Mouse (Mus musculus) lung, embryonic 14.5 days (tissue): Measurements from ENCODE around the gene Ralgapb. TPM values are rescaled to one million over a fixed set of nuclear protein-coding genes. Genes with fewer than 3 reads are reported as not detected.
A peak's percentile ranks its signal among the peaks of the same experiment; 100 is the strongest.

ENCODE experiments used
- ATAC-seq: fragments of 200-750 bp; cut with Nextera tagmentation; 2 replicates; pipeline ENCODE4 v1.8.0; 2017; ENCODE audit warnings: mild to moderate bottlenecking, moderate TSS enrichment, moderate library complexity; ENCODE audit not compliant: insufficient read depth
- DNase-seq: peaks from one replicate; pipeline ENCODE4 v3.0.0-alpha.2; 2015
- H3K27ac ChIP-seq: fragments of 300-500 bp; sonication (generic); 2 replicates; pipeline ENCODE4 v1.5.1; 2014; ENCODE audit warnings: low read depth, mild to moderate bottlenecking, moderate library complexity
- H3K27me3 ChIP-seq: fragments of 300-500 bp; sonication (generic); 2 replicates; pipeline ENCODE4 v1.6.1; 2014; ENCODE audit warnings: low read length, control low read depth; ENCODE audit not compliant: insufficient read depth
- H3K36me3 ChIP-seq: fragments of 300-500 bp; sonication (generic); 2 replicates; pipeline ENCODE4 v1.6.1; 2014; ENCODE audit warnings: control low read depth; ENCODE audit not compliant: insufficient read depth
- H3K4me1 ChIP-seq: fragments of 300-500 bp; sonication (generic); 2 replicates; pipeline ENCODE4 v1.6.1; 2014; ENCODE audit warnings: antibody characterized with exemption, control low read depth; ENCODE audit not compliant: insufficient read depth
- H3K4me2 ChIP-seq: fragments of 300-500 bp; sonication (generic); 2 replicates; pipeline ENCODE4 v1.6.1; 2014; ENCODE audit warnings: mild to moderate bottlenecking
- H3K4me3 ChIP-seq: fragments of 300-500 bp; sonication (generic); 2 replicates; pipeline ENCODE4 v1.5.1; 2014; ENCODE audit warnings: low read depth, low read length
- H3K9ac ChIP-seq: fragments of 300-500 bp; sonication (generic); 2 replicates; pipeline ENCODE4 v1.6.1; 2014
- H3K9me3 ChIP-seq: fragments of 300-500 bp; sonication (generic); 2 replicates; pipeline ENCODE4 v1.6.1; 2016; ENCODE audit warnings: low read depth, low read length, control low read depth
- CTCF ChIP-seq: IDR thresholded peaks from 2 replicates; pipeline ENCODE4 v1.5.1; 2016; ENCODE audit warnings: antibody characterized with exemption, low read depth
- WGBS: fragments of 180-500 bp; shearing (Covaris S2); extraction: QIAGEN DNeasy Blood & Tissue Kit; methylation state at CpG from one replicate; pipeline ENCODE4 v1.1.7; 2014; 5-methylcytosine and 5-hydroxymethylcytosine counted together
- polyA plus RNA-seq: library from polyadenylated mRNA; unstranded; fragments of >200 nt; fragmentation: Nextera tagmentation; extraction: Ambion mirVana; gene quantifications from 2 replicates; pipeline ENCODE4 v1.2.1, GENCODE M21; 2014

The Ralgapb gene
- polyA plus RNA-seq, 1 experiment from 2014 or later, result 22.1 TPM

DNA sequence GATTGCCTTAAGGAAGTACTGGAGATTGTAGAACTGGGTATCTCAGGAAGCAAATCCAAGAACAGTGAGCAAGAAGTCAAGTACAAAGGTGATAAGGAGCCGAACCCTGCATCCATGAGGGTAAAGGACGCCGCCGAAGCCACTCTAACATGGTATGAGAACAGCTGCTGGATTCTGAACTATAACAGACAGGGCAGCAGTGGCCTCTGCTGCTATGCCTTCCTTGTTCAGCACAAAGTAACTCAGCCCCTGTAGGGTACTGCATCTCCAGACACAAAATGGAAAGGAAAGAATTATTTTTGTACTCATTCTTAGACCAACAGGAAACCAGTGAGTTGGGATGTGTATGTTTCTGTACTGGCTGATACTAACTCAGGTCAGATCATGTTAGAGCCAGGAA is 46.8 kb downstream of the Ralgapb start:
- peaks cover 62% of the 10 kb centered on the region for H3K36me3 ChIP-seq

DNA sequence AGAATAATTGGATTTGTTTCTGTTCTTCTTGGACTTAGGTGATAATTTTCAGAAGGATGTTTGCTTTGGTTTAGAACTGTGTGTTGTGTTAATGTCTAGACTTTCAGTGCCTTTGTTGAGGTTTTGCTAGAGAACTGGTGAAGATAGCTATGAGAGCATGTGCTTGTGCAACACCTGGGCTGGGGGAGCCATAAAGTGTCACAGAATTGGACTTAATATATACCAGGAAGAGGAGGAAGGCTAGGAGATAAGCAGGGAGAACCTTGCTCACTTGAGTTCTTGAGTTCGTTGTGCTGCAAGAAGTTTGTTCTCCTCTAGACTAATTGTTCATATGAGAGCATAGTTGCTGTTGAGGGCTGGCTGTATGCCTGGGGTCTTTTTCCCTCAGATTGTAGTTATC is 48.0 kb downstream of the Ralgapb start:
- TF ChIP-seq CTCF, result no peak
- Histone ChIP-seq H3K9ac (no peak overlapping the region), H3K4me3 (no peak overlapping the region), H3K27me3 (no peaks in the 10 kb centered on the region), H3K27ac (no peak overlapping the region), H3K4me1 (no peaks in the 10 kb centered on the region), H3K36me3 (peaks cover 67% of the 10 kb centered on the region), H3K4me2 (no peak overlapping the region), H3K9me3 (no peaks in the 10 kb centered on the region)
- ATAC-seq (no peak), DNase-seq (no peak)
- 89% methylated on average over 1 of the region's 1 CpGs for WGBS

More for the DNA sequence above, 46.8 kb downstream of the Ralgapb start:
- Histone ChIP-seq H3K9ac (no peak overlapping the region), H3K27me3 (no peaks in the 10 kb centered on the region), H3K4me2 (no peak overlapping the region), H3K9me3 (no peaks in the 10 kb centered on the region), H3K27ac (no peak overlapping the region), H3K4me3 (no peak overlapping the region), H3K4me1 (no peaks in the 10 kb centered on the region)
- ATAC-seq (no peak), DNase-seq (no peak)
- TF ChIP-seq CTCF, result no peak
- WGBS, result 93% methylated on average over 4 of the region's 4 CpGs

DNA sequence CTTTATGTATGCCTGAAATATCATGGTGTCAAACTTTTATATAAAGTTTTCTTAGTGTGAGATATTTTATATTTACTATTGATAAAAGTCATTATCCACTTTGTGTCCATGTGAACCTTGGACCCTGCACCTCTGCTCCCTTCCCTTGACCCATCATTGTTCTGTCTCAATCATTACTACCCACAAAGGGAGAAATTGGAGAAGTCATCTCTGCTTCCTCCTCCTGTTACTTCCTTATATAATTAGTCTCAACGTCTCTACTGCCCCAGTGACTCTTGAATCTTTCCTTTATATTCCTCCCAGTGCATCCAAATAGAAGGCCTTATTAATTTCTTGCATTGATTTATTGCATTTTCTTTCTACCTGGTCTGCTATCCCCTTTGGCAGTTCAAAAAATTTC is 52.8 kb downstream of the Ralgapb start:
- Histone ChIP-seq H3K27me3 (no peaks in the 10 kb centered on the region), H3K9me3 (no peaks in the 10 kb centered on the region), H3K4me3 (no peak overlapping the region), H3K4me1 (no peaks in the 10 kb centered on the region), H3K4me2 (no peak overlapping the region), H3K27ac (no peak overlapping the region), H3K9ac (no peak overlapping the region), H3K36me3 (peaks cover 68% of the 10 kb centered on the region)
- DNase-seq (no peak), ATAC-seq (no peak)
- WGBS, result 76% methylated on average over 1 of the region's 1 CpGs
- no peak for TF ChIP-seq CTCF

DNA sequence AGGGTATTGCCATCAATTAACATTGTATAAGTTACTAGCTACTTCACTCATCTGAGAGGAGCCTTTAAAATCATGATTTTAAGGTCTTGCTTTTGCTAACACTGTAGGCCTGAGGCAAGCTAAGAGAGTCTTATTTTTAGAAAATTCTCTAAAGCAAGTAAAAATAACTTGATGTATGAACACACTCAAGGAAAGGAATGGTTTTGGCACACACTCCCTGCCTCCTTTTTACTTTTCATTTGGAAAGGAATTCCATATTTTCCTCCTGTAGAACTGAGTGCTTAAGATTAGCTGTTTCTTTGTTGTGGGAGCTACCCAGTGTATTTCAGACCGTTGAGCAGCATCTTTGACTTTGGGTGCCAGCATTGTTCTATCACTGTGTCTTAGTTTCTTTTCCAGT is 64.5 kb downstream of the Ralgapb start:
- H3K36me3 ChIP-seq, result peaks cover 48% of the 10 kb centered on the region

DNA sequence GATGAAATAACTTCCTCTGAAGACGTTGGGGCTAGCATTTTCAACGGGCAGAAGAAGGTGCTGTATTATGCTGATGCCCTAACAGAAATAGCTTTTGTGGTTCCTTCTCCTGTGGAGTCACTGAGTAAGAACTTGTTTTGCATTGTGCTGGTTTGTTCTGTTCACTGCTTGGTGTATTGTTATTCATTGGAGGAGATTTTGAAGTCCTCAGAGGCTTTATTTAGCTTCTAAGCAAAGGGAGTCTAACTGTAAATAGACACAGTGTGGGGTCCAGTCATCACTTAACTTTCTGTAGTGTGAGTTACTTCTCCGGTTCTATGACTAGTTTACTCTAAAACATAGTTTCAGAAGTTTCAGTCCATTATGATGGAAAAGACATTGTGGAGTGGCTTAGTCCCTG is 68.0 kb downstream of the Ralgapb start:
- Histone ChIP-seq H3K9ac (no peak overlapping the region), H3K4me2 (no peak overlapping the region), H3K9me3 (no peaks in the 10 kb centered on the region), H3K4me1 (no peaks in the 10 kb centered on the region), H3K27me3 (no peaks in the 10 kb centered on the region), H3K36me3 (peaks cover 51% of the 10 kb centered on the region), H3K4me3 (no peak overlapping the region), H3K27ac (no peak overlapping the region)
- no peak for ATAC-seq
- TF ChIP-seq CTCF, result no peak
- no peak for DNase-seq
- 72% methylated on average over 3 of the region's 3 CpGs for WGBS

More for the DNA sequence above, 64.5 kb downstream of the Ralgapb start:
- 89% methylated on average over 1 of the region's 1 CpGs for WGBS
- Histone ChIP-seq H3K9me3 (no peaks in the 10 kb centered on the region), H3K27me3 (no peaks in the 10 kb centered on the region), H3K4me1 (no peaks in the 10 kb centered on the region), H3K27ac (no peak overlapping the region), H3K4me2 (no peak overlapping the region), H3K4me3 (no peak overlapping the region), H3K9ac (no peak overlapping the region)
- TF ChIP-seq CTCF, result no peak
- ATAC-seq (no peak), DNase-seq (no peak)

DNA sequence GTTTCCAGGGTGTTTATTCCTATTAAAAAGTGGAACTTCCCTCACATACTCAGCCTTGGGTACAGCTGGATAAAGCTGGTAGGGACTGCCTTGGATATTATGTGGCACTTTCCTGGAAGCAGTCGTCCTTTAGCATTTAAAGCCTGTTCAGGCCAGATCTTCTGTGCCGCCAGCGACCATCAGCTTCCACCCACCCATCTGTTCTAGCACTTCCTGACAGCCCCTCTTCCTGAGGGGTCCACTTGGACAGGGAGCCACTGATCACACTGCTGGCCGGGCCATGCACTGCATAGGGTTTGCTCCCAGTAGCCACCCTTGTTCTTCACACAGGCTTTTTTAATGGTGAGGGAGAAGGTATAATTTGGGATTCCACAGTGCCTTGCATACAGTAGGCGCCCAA is 88.8 kb downstream of the Ralgapb start:
- peaks cover 53% of the 10 kb centered on the region for H3K36me3 ChIP-seq
- 74% methylated on average over 5 of the region's 5 CpGs for WGBS

DNA sequence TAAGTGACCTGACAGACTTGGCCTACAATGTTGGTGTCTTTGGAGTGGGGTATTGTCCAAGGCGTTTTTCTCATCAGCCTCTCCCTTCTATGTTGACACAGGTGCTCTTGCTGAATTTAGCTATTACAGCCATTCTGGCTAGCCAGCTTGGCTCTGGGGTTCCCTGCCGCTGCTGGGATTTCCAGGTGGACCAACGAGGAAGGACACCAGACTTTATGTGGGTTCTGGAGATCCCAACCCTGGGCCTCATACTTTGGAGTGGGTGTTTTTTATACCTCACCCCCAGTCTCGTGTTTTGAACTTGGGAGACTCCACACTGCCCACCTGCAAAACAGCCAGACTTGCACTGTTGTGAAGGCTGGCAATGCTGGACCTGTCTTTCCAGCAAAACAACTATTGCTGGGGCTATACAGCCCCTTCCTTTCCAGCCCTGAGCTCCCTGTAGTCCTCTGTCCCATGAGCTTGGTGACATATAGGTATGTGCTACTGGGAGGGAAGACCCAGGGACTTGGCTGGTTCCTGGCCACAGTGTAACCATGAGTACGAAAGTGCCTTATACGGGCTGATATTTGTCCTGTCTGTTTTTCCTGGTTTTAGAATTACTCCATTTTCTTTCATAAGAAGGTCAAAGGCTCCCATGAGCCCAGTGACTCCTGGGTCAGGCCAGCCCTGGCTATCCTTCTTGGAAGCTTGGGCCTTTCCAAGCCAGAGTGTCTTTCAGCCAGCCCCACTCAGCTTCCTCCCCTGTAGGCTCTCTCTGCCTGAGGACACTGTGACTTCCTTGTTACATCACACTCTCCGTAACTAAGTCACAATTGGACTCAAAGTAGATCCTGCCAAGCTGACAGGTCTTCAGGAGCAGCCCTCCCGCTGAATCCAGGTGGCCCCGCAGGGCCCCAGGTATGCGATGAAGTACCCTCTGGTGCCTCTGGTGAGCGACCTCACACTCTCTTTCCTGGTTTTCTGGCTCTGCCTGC is 92.5 kb downstream of the Ralgapb start, which contains the start of gene Adig:
Gene Adig, plus strand, starts transcription at position 777 of the 977 bp plus-strand sequence.
- Histone ChIP-seq H3K27ac (peak within 1 kb of the TSS; percentile 21), H3K4me1 (no peaks in the 10 kb centered on the region), H3K4me3 (no peak within 1 kb of the TSS), H3K9me3 (no peaks in the 10 kb centered on the region), H3K27me3 (no peaks in the 10 kb centered on the region), H3K36me3 (peaks cover 21% of the 10 kb centered on the region), H3K4me2 (no peak within 1 kb of the TSS), H3K9ac (no peak within 1 kb of the TSS)
- ATAC-seq (peak; percentile 59), DNase-seq (peak; percentile 18)
- no peak for TF ChIP-seq CTCF
- WGBS, result 60% methylated on average over 11 of the region's 11 CpGs

More for the DNA sequence above, 88.8 kb downstream of the Ralgapb start:
- Histone ChIP-seq H3K4me1 (no peaks in the 10 kb centered on the region), H3K9ac (no peak overlapping the region), H3K27me3 (no peaks in the 10 kb centered on the region), H3K4me2 (no peak overlapping the region), H3K4me3 (no peak overlapping the region), H3K27ac (no peak overlapping the region), H3K9me3 (no peaks in the 10 kb centered on the region)
- no peak for ATAC-seq
- TF ChIP-seq CTCF, result no peak
- no peak for DNase-seq
